Mouse (Mus musculus) intestine, embryonic 14.5 days (tissue): ENCODE measurements around the gene Hsd3b1. TPM values are rescaled to one million over a fixed set of nuclear protein-coding genes. Genes with fewer than 3 reads are reported as not detected.
"Not testable (repeated sequence)": the region's sequence is repeated elsewhere in the genome, so short reads cannot be mapped to it uniquely, and the experiment has no call there.

ENCODE experiments used
- ATAC-seq: fragments of 200-750 bp; cut with Nextera tagmentation; replicated peaks from 2 replicates; pipeline ENCODE4 v1.8.0; 2017; ENCODE audit warnings: low read depth, moderate number of reproducible peaks, moderate TSS enrichment, moderate library complexity; ENCODE audit not compliant: low FRiP score, low TSS enrichment
- DNase-seq: peaks from one replicate; pipeline ENCODE4 v3.0.0-alpha.2; 2018; ENCODE audit warnings: low spot score
- H3K27ac ChIP-seq: fragments of 300-500 bp; sonication (generic); 2 replicates; pipeline ENCODE4 v1.5.1; 2014; ENCODE audit warnings: low read depth, mild to moderate bottlenecking, control low read depth
- H3K27me3 ChIP-seq: fragments of 300-500 bp; sonication (generic); replicated peaks from 2 replicates; pipeline ENCODE4 v1.6.1; 2014; ENCODE audit warnings: low read length, control low read depth; ENCODE audit not compliant: control insufficient read depth, insufficient read depth
- H3K36me3 ChIP-seq: fragments of 300-500 bp; sonication (generic); 2 replicates; pipeline ENCODE4 v1.6.1; 2014; ENCODE audit warnings: low read length, control low read depth; ENCODE audit not compliant: control insufficient read depth, insufficient read depth
- H3K4me1 ChIP-seq: fragments of 300-500 bp; sonication (generic); replicated peaks from 2 replicates; pipeline ENCODE4 v1.6.1; 2014; ENCODE audit warnings: low read length, control low read depth, mixed read lengths; ENCODE audit not compliant: control insufficient read depth, insufficient read depth
- H3K4me2 ChIP-seq: fragments of 300-500 bp; sonication (generic); 2 replicates; pipeline ENCODE4 v1.6.1; 2014; ENCODE audit warnings: low read length
- H3K4me3 ChIP-seq: fragments of 300-500 bp; sonication (generic); 2 replicates; pipeline ENCODE4 v1.5.1; 2014; ENCODE audit warnings: low read depth, low read length, control low read depth, mixed read lengths
- H3K9ac ChIP-seq: fragments of 300-500 bp; sonication (generic); 2 replicates; pipeline ENCODE4 v1.6.1; 2014; ENCODE audit warnings: mild to moderate bottlenecking, low read length
- H3K9me3 ChIP-seq: fragments of 300-500 bp; sonication (generic); 2 replicates; pipeline ENCODE4 v1.6.1; 2016; ENCODE audit warnings: low read length, control low read depth; ENCODE audit not compliant: control insufficient read depth
- WGBS: fragments of 180-500 bp; shearing (Covaris S2); extraction: QIAGEN DNeasy Blood & Tissue Kit; methylation state at CpG from one replicate; pipeline ENCODE4 v1.1.7; 2014; 5-methylcytosine and 5-hydroxymethylcytosine counted together
- polyA plus RNA-seq: library from polyadenylated mRNA; unstranded; fragments of >200 nt; fragmentation: Nextera tagmentation; extraction: Ambion mirVana; gene quantifications from 2 replicates; pipeline ENCODE4 v1.2.1, GENCODE M21; 2014

The Hsd3b1 gene
- polyA plus RNA-seq, 1 experiment from 2014 or later = 0.15 TPM

DNA sequence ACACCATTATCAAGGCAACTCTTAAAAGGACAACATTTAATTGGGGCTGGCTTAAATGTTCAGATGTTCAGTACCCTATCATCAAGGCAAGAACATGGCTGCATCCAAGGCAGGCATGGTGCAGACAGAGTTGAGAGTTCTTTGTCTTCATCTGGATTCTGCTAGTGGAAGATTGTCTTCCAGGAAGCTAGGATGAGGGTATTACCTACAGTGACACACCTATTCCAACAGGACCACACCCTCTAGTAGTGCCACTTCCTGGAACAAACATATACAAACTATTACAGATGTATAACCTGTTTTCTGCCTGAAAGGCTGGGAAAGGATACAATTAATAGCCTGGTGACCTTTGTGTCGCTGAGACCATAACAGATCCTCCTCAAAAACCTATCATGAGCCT, 10.7 kb downstream of the Hsd3b1 start:
- Histone ChIP-seq H3K4me3 (no peak overlapping the region), H3K4me1 (no peaks in the 10 kb centered on the region), H3K36me3 (no peaks in the 10 kb centered on the region), H3K4me2 (no peak overlapping the region), H3K27me3 (no peaks in the 10 kb centered on the region), H3K9me3 (no peaks in the 10 kb centered on the region), H3K27ac (no peak overlapping the region), H3K9ac (no peak overlapping the region)
- no peak for ATAC-seq
- WGBS = 86% methylated on average over 1 of the region's 1 CpGs
- no peak for DNase-seq

DNA sequence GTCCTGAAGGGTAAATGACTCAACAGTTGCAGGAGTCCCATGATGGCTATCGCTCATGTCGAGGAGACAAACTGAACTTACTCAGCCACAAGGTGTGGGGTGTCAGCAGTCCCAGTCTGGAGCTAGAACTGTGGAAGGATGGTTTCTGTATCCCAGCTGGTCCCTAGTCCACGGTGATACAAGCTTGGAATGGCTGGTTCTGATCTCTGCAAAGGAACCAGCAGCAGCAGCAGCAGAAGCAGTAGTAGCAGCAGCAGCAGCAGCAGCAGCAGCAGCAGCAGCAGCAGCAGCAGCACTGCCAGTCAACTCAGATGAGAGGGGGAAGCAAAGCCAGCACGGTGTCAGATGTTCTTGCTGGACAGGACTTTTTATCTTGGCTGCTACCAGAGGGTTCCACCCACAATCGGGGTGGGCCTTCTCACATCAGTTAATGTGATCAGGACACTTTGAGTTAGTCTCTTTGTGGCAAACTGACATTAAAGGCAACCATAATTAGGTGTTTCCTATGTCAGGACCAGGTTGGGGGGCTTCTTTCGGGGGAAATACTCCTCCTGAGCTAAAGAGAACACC, 45.4 kb downstream of the Hsd3b1 start, which contains the start of gene Hsd3b6:
Gene Hsd3b6 (minus strand): TSS at position 343 of the 570 bp plus-strand sequence.
- Histone ChIP-seq H3K4me3 (no peak within 1 kb of the TSS), H3K4me2 (no peak within 1 kb of the TSS), H3K9ac (no peak within 1 kb of the TSS), H3K4me1 (no peaks in the 10 kb centered on the region), H3K27me3 (no peaks in the 10 kb centered on the region), H3K27ac (no peak within 1 kb of the TSS), H3K9me3 (no peaks in the 10 kb centered on the region), H3K36me3 (no peaks in the 10 kb centered on the region)
- ATAC-seq = no peak
- DNase-seq = no peak
- WGBS = 70% methylated on average over 6 of the region's 6 CpGs

DNA sequence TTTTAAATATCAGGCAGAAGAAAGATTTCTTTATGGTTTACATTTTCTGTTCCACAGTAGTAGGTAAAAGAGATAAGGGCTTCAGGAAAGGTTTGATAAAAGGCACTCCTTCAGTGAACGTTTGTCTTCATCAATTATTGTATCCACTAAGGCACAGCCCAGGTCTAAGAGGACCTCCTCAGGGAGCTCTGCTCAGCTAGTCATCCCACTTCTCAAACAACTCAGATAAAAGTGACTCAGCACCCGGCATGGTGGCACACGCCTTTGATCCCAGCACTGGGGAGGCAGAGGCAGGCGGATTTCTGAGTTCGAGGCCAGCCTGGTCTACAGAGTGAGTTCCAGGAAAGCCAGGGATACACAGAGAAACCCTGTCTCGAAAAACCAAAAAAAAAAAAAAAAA, 46.9 kb downstream of the Hsd3b1 start:
- H3K27me3 ChIP-seq, H3K27ac ChIP-seq, H3K36me3 ChIP-seq, H3K4me2 ChIP-seq, H3K9ac ChIP-seq, H3K4me1 ChIP-seq, H3K9me3 ChIP-seq, H3K4me3 ChIP-seq, ATAC-seq, DNase-seq: not testable (repeated sequence)
- 72% methylated on average over 6 of the region's 6 CpGs for WGBS

DNA sequence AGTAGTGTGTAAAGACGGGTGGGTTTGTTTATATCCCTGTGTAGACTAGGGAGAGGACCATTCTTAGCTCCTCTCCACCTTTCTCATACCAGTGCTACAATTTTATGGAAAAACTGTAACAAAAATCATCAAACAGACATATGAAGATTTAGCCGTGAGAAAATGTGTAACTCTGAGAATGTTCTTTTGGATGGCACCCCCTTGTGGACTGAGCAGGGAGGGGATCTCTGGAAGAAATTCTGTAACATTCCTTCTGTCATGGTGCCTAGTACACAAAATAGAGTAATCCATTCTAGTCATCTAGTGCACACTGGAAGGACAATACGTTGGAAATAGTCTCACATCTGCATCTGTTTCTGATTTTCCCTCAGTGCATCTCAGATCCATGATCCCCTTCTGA, 54.6 kb downstream of the Hsd3b1 start:
- H3K27ac ChIP-seq, H3K36me3 ChIP-seq, DNase-seq, H3K9ac ChIP-seq, H3K27me3 ChIP-seq, H3K4me2 ChIP-seq, H3K4me3 ChIP-seq, H3K4me1 ChIP-seq, H3K9me3 ChIP-seq, ATAC-seq: not testable (repeated sequence)
- 58% methylated on average over 3 of the region's 3 CpGs for WGBS

Other genes with a start within 250 kb of the Hsd3b1 start
- not detected in 2 replicates for gene Hsd3b5, start 229.5 kb downstream of the Hsd3b1 start, polyA plus RNA-seq
- 0.07 and 0.18 TPM in 2 replicates for gene Hsd3b2, start 135.3 kb downstream of the Hsd3b1 start, polyA plus RNA-seq
- 0.48 and 0.83 TPM in 2 replicates for gene Hsd3b3, start 96.7 kb downstream of the Hsd3b1 start, polyA plus RNA-seq
- 1.1 and 1.3 TPM in 2 replicates for gene Hsd3b6, start 45.4 kb downstream of the Hsd3b1 start, polyA plus RNA-seq
- 3.7 and 6.0 TPM in 2 replicates for gene Hao2, start 33.4 kb upstream of the Hsd3b1 start, polyA plus RNA-seq